Mouse (Mus musculus) MEL (cell line): ENCODE measurements around the gene Snx32. TPM values are rescaled to one million over a fixed set of nuclear protein-coding genes. Genes with fewer than 3 reads are reported as not detected.

ENCODE experiments used
- DNase-seq: peaks from one replicate; pipeline ENCODE4 v3.0.0; 2011; ENCODE audit warnings: low read depth, low spot score
- H3K27ac ChIP-seq: 2 replicates; pipeline ENCODE4 v1.5.1; 2012; ENCODE audit warnings: low read depth, mild to moderate bottlenecking, control low read depth, low read length, moderate library complexity; ENCODE audit not compliant: control insufficient read depth
- H3K27me3 ChIP-seq, 2 experiments: fragments of 150-350 bp in 1 of 2; sonication (generic) in 1 of 2; 2 replicates each; pipeline ENCODE4 v1.6.1; 2012; ENCODE audit warnings: low read length in 2 of 2, mild to moderate bottlenecking in 2 of 2, improper control_type of control experiment in 1 of 2, moderate library complexity in 1 of 2; ENCODE audit not compliant: insufficient read depth in 2 of 2, control insufficient read depth in 1 of 2
- H3K36me3 ChIP-seq, 2 experiments: 2 replicates each; pipeline ENCODE4 v1.6.1; 2012 to 2014; ENCODE audit warnings: low read length in 2 of 2, improper control_type of control experiment in 1 of 2, inconsistent platforms in 1 of 2, mild to moderate bottlenecking in 1 of 2; ENCODE audit not compliant: insufficient read depth in 2 of 2, control insufficient read depth in 1 of 2
- H3K4me1 ChIP-seq, 2 experiments: fragments of 150-350 bp in 1 of 2; sonication (generic) in 1 of 2; 2 replicates each; pipeline ENCODE4 v1.6.1; 2012; ENCODE audit warnings: low read length in 2 of 2, improper control_type of control experiment in 1 of 2, mild to moderate bottlenecking in 1 of 2; ENCODE audit not compliant: insufficient read depth in 2 of 2, control insufficient read depth in 1 of 2
- H3K4me3 ChIP-seq, 2 experiments: fragments of 150-350 bp in 1 of 2; sonication (generic) in 1 of 2; 2 replicates each; pipeline ENCODE4 v1.5.1; 2012; ENCODE audit warnings: low read depth in 2 of 2, low read length in 2 of 2, mild to moderate bottlenecking in 2 of 2, moderate library complexity in 2 of 2, control low read depth in 1 of 2, improper control_type of control experiment in 1 of 2; ENCODE audit not compliant: control insufficient read depth in 1 of 2, insufficient read depth in 1 of 2
- H3K79me2 ChIP-seq: 2 replicates; pipeline ENCODE4 v1.6.1; 2012; ENCODE audit warnings: mild to moderate bottlenecking, low read length, moderate library complexity; ENCODE audit not compliant: control insufficient read depth, poor library complexity, insufficient read depth
- H3K9ac ChIP-seq: 2 replicates; pipeline ENCODE4 v1.6.1; 2012; ENCODE audit warnings: low read depth, mild to moderate bottlenecking, control low read depth, low read length, moderate library complexity; ENCODE audit not compliant: control insufficient read depth, poor library complexity, severe bottlenecking
- H3K9me3 ChIP-seq: fragments of 150-350 bp; sonication (generic); replicated peaks from 2 replicates; pipeline ENCODE4 v1.6.1; 2012; ENCODE audit warnings: mild to moderate bottlenecking, low read length, improper control_type of control experiment, moderate library complexity; ENCODE audit not compliant: insufficient read depth
- BHLHE40 ChIP-seq: IDR thresholded peaks from 2 replicates; pipeline ENCODE4 v1.6.1; 2012; ENCODE audit warnings: low read depth, mild to moderate bottlenecking, inconsistent platforms, low read length, improper control_type of control experiment, borderline replicate concordance
- CHD1 ChIP-seq: IDR thresholded peaks from 2 replicates; pipeline ENCODE4 v1.6.1; 2012; ENCODE audit warnings: low read depth, mild to moderate bottlenecking, inconsistent platforms, low read length, improper control_type of control experiment
- CTCF ChIP-seq, 3 experiments: IDR thresholded peaks in 2 of 3; conservative IDR thresholded peaks in 1 of 3; 2 replicates each; pipeline ENCODE4 v1.5.1; 2011 to 2012; ENCODE audit warnings: low read length in 3 of 3, low read depth in 2 of 3, mild to moderate bottlenecking in 2 of 3, improper control_type of control experiment in 1 of 3, inconsistent platforms in 1 of 3, mixed read lengths in 1 of 3, moderate library complexity in 1 of 3; ENCODE audit not compliant: control insufficient read depth in 1 of 3, insufficient read depth in 1 of 3, poor library complexity in 1 of 3, severe bottlenecking in 1 of 3
- ELF1 ChIP-seq: IDR thresholded peaks from 2 replicates; pipeline ENCODE4 v1.6.1; 2014; ENCODE audit warnings: low read depth, mild to moderate bottlenecking, inconsistent platforms, low read length, improper control_type of control experiment, moderate library complexity
- ETS1 ChIP-seq: IDR thresholded peaks from 2 replicates; pipeline ENCODE4 v1.6.1; 2012; ENCODE audit warnings: low read depth, mild to moderate bottlenecking, inconsistent platforms, low read length, improper control_type of control experiment, moderate library complexity
- GABPA ChIP-seq: IDR thresholded peaks from 2 replicates; pipeline ENCODE4 v1.6.1; 2012; ENCODE audit warnings: low read depth, mild to moderate bottlenecking, inconsistent platforms, low read length, improper control_type of control experiment, moderate library complexity
- GATA1 ChIP-seq: IDR thresholded peaks from 2 replicates; pipeline ENCODE4 v1.6.1; 2011; ENCODE audit warnings: low read depth, low read length, improper control_type of control experiment
- HCFC1 ChIP-seq: IDR thresholded peaks from 2 replicates; pipeline ENCODE4 v1.6.1; 2012; ENCODE audit warnings: low read depth, mild to moderate bottlenecking, inconsistent platforms, low read length, improper control_type of control experiment, moderate library complexity
- JUND ChIP-seq: IDR thresholded peaks from 2 replicates; pipeline ENCODE4 v1.6.1; 2011; ENCODE audit warnings: low read depth, mild to moderate bottlenecking, improper control_type of control experiment, low read length
- KAT2A ChIP-seq: conservative IDR thresholded peaks from 2 replicates; pipeline ENCODE4 v1.6.1; 2012; ENCODE audit warnings: low read depth, low read length, improper control_type of control experiment, inconsistent platforms
- MAZ ChIP-seq: IDR thresholded peaks from 2 replicates; pipeline ENCODE4 v1.6.1; 2012; ENCODE audit warnings: low read depth, mild to moderate bottlenecking, inconsistent platforms, low read length, improper control_type of control experiment
- MEF2A ChIP-seq: IDR thresholded peaks from 2 replicates; pipeline ENCODE4 v1.6.1; 2014; ENCODE audit warnings: low read depth, mild to moderate bottlenecking, inconsistent platforms, low read length, improper control_type of control experiment; ENCODE audit not compliant: poor library complexity, insufficient replicate concordance, severe bottlenecking; ENCODE audit errors: extremely low read depth
- MYB ChIP-seq: IDR thresholded peaks from 2 replicates; pipeline ENCODE4 v1.6.1; 2011; ENCODE audit warnings: mild to moderate bottlenecking, low read depth, low read length, improper control_type of control experiment
- POLR2A ChIP-seq, 2 experiments: IDR thresholded peaks; 2 replicates each; pipeline ENCODE4 v1.6.1; 2011 to 2012; ENCODE audit warnings: low read length in 2 of 2, mild to moderate bottlenecking in 2 of 2, control low read depth in 1 of 2, improper control_type of control experiment in 1 of 2, low read depth in 1 of 2, moderate library complexity in 1 of 2; ENCODE audit not compliant: control insufficient read depth in 1 of 2, insufficient read depth in 1 of 2, poor library complexity in 1 of 2
- POLR2AphosphoS2 ChIP-seq: IDR thresholded peaks from 2 replicates; pipeline ENCODE4 v1.6.1; 2011; ENCODE audit warnings: low read length, improper control_type of control experiment
- RAD21 ChIP-seq: IDR thresholded peaks from 2 replicates; pipeline ENCODE4 v1.6.1; 2011; ENCODE audit warnings: mild to moderate bottlenecking, low read depth, low read length, improper control_type of control experiment
- SIN3A ChIP-seq: IDR thresholded peaks from 2 replicates; pipeline ENCODE4 v1.6.1; 2012; ENCODE audit warnings: low read length, improper control_type of control experiment, inconsistent platforms
- SMC3 ChIP-seq: IDR thresholded peaks from 2 replicates; pipeline ENCODE4 v1.6.1; 2011; ENCODE audit warnings: low read depth, low read length, improper control_type of control experiment
- UBTF ChIP-seq: IDR thresholded peaks from 2 replicates; pipeline ENCODE4 v1.6.1; 2012; ENCODE audit warnings: low read depth, mild to moderate bottlenecking, inconsistent platforms, low read length, improper control_type of control experiment, moderate library complexity, borderline replicate concordance; ENCODE audit not compliant: insufficient read depth
- USF1 ChIP-seq: IDR thresholded peaks from 2 replicates; pipeline ENCODE4 v1.6.1; 2014; ENCODE audit warnings: low read depth, mild to moderate bottlenecking, inconsistent platforms, low read length, improper control_type of control experiment, moderate library complexity
- USF2 ChIP-seq, 2 experiments: IDR thresholded peaks; 2 replicates each; pipeline ENCODE4 v1.6.1; 2011 to 2012; ENCODE audit warnings: improper control_type of control experiment in 2 of 2, low read length in 2 of 2, borderline replicate concordance in 1 of 2, inconsistent platforms in 1 of 2, low read depth in 1 of 2, mild to moderate bottlenecking in 1 of 2; ENCODE audit not compliant: insufficient read depth in 1 of 2
- ZKSCAN1 ChIP-seq: IDR thresholded peaks from 2 replicates; pipeline ENCODE4 v1.6.1; 2012; ENCODE audit warnings: low read depth, mild to moderate bottlenecking, inconsistent platforms, low read length, improper control_type of control experiment, moderate library complexity
- ZMIZ1 ChIP-seq: IDR thresholded peaks from 2 replicates; pipeline ENCODE4 v1.6.1; 2012; ENCODE audit warnings: low read depth, mild to moderate bottlenecking, inconsistent platforms, low read length, improper control_type of control experiment, moderate library complexity
- ZNF384 ChIP-seq: IDR thresholded peaks from 2 replicates; pipeline ENCODE4 v1.6.1; 2012; ENCODE audit warnings: low read depth, mild to moderate bottlenecking, inconsistent platforms, low read length, improper control_type of control experiment
- polyA plus RNA-seq, 2 experiments: library from polyadenylated mRNA; stranded (reverse) in 1 of 2; unstranded in 1 of 2; fragments of >175 nt in 1 of 2; fragments of >200 nt in 1 of 2; gene quantifications; 2 replicates each; pipeline versions ENCODE4 v1.2.1 to v1.2.4; 2012; ENCODE audit warnings: low replicate concordance in 2 of 2, low read depth in 1 of 2; ENCODE audit not compliant: insufficient read length in 2 of 2, insufficient read depth in 1 of 2, missing spikeins in 1 of 2
- total RNA-seq: library from RNA; depleted of rRNA; stranded (reverse); fragments of 300-350 nt; gene quantifications from 2 replicates; pipeline ENCODE4 v1.2.3, GENCODE M21; 2012

The Snx32 gene
- total and polyA plus RNA-seq, 3 experiments = 1.3 to 2.6 TPM; not detected in 1

DNA sequence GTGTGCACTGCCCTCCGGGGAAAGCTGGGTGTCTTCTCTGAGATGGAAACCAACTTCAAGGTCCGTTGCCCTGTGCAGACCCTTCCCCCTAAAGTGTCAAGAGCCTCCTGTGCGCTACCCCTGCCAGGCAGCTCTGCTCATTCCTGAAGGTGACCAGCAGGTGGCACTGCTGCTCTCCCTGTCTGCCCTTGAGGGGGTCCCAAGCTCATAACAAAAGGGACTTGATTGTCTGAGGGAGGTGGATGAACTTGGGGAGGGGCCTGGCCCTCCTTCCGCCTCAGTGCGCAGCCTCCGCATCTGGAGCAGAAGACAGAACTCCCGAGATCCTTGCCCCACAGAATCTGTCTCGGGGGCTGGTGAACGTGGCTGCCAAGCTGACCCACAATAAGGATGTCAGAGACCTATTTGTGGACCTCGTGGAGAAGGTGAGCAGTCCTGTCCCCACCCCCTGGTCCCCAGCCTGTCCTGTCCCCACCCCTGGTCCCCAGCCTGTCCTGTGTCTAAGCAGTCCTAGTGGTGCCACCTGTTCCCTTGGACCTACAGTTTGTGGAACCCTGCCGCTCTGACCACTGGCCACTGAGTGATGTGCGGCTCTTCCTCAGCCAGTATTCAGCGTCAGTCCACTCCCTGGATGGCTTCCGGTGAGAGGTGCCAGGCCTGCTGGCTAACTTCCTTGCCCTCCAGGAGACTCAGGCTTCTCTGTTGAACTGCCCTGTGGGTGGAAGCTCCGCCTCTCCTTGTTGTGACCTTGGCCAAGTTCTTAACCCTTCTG, 46.4 kb downstream of the Snx32 start:
- H3K27ac ChIP-seq = no peak overlapping the region
- H3K9ac ChIP-seq = no peak overlapping the region
- H3K79me2 ChIP-seq = peaks cover 4% of the 10 kb centered on the region
- no peaks in the 10 kb centered on the region; a peak in 2 of 4 replicates for H3K36me3 ChIP-seq
- H3K4me3 ChIP-seq = no peak overlapping the region
- H3K27me3 ChIP-seq = no peaks in the 10 kb centered on the region
- DNase-seq = peak; percentile 62
- peaks cover 0 to 19% of the 10 kb centered on the region in 2 experiments; a peak in 3 of 4 replicates for H3K4me1 ChIP-seq
- H3K9me3 ChIP-seq = no peaks in the 10 kb centered on the region
- TF ChIP-seq POLR2AphosphoS2 (no peak), RAD21 (peak; percentile 49), UBTF (no peak), MEF2A (no peak), KAT2A (no peak), CTCF (IDR thresholded peaks at IDR 0.05 in 2 of 3, conservative IDR thresholded peaks at IDR 0.05 in 1 of 3; ENCODE audit: control insufficient read depth in 1 of 3, insufficient read depth in 1 of 3, low read depth in 2 of 3, low read length in 3 of 3, poor library complexity in 1 of 3, severe bottlenecking in 1 of 3) (peak; percentile 77 to 93 (median 90)), USF2 (IDR thresholded peaks at IDR 0.05; ENCODE audit: borderline replicate concordance in 1 of 2, insufficient read depth in 1 of 2, low read depth in 1 of 2, low read length in 2 of 2) (no peak), GABPA (no peak), MAZ (no peak), ZMIZ1 (no peak), SMC3 (peak; percentile 52)

DNA sequence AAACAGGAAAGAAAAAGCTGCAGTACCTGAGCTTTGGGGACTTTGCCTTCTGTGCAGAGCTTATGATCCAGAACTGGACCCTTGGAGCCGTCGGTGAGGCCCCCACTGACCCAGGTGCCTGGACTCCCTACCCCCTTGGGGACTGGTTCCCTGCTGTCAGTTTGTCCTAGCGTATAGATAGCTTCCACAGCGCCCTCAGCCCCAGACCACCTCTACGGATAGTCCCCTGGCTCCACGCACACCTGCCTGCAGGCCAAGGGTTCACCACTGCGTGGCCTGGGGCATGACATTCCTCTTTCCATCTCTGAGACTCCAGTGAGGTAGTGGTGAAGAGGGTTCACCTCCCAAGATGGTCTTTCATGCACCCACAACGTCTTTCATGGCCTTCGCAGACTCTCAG, 47.1 kb downstream of the Snx32 start:
- H3K36me3 ChIP-seq = peaks cover 0 to 3% of the 10 kb centered on the region in 2 experiments; a peak in 2 of 4 replicates
- TF ChIP-seq ZMIZ1 (no peak), ETS1 (no peak), POLR2A (IDR thresholded peaks at IDR 0.05; ENCODE audit: control insufficient read depth in 1 of 2, insufficient read depth in 1 of 2, low read depth in 1 of 2, low read length in 2 of 2, poor library complexity in 1 of 2) (no peak), USF1 (no peak), JUND (no peak), KAT2A (no peak), MEF2A (no peak), ZKSCAN1 (no peak), MYB (no peak), GATA1 (no peak), BHLHE40 (no peak), ELF1 (no peak), HCFC1 (no peak), ZNF384 (no peak), SIN3A (no peak), CHD1 (no peak)
- no peak overlapping the region for H3K4me3 ChIP-seq
- H3K4me1 ChIP-seq = peaks cover 0 to 25% of the 10 kb centered on the region in 2 experiments
- no peak for DNase-seq
- no peak overlapping the region for H3K27ac ChIP-seq
- no peak overlapping the region for H3K9ac ChIP-seq
- peaks cover 4% of the 10 kb centered on the region for H3K79me2 ChIP-seq
- H3K27me3 ChIP-seq = no peaks in the 10 kb centered on the region
- no peaks in the 10 kb centered on the region for H3K9me3 ChIP-seq
